Mouse (Mus musculus) macrophage (primary cell): ENCODE data around the gene 1810046K07Rik. TPM values are rescaled to one million over a fixed set of nuclear protein-coding genes. Genes with fewer than 3 reads are reported as not detected.

Experiments
- H3K27ac ChIP-seq: fragments of 350-480 bp; formaldehyde crosslinking; 2 replicates; pipeline ENCODE4 v1.9.0; 2021
- H3K36me3 ChIP-seq: fragments of 350-480 bp; formaldehyde crosslinking; 2 replicates; pipeline ENCODE4 v1.9.0; 2021; ENCODE audit errors: inconsistent target
- H3K4me3 ChIP-seq: fragments of 350-480 bp; formaldehyde crosslinking; 2 replicates; pipeline ENCODE4 v1.9.0; 2021; ENCODE audit errors: inconsistent target
- H3K79me2 ChIP-seq: fragments of 350-480 bp; formaldehyde crosslinking; 2 replicates; pipeline ENCODE4 v1.9.0; 2021; ENCODE audit errors: inconsistent target
- WGBS: methylation state at CpG from one replicate; pipeline ENCODE4 v1.1.7; 2026; ENCODE audit warnings: inconsistent platforms; ENCODE audit not compliant: missing documents; 5-methylcytosine and 5-hydroxymethylcytosine counted together
- polyA plus RNA-seq: library from polyadenylated mRNA; stranded (reverse); fragments of 250-400 nt; gene quantifications from 3 replicates; pipeline ENCODE4 v1.2.4, GENCODE M21; 2018; ENCODE audit warnings: inconsistent platforms
- total RNA-seq, 78 experiments: library from RNA; depleted of rRNA; stranded (reverse); fragments of 250-400 nt; gene quantifications; 1 replicate in 9 of 78; 2 replicates in 24 of 78; 3 replicates in 43 of 78; 4 replicates in 2 of 78; pipeline ENCODE4 v1.2.4; 2018; ENCODE audit warnings: inconsistent platforms in 56 of 78

Gene 1810046K07Rik
- not detected for total RNA-seq (2018; cell fraction: chromatin; rRNA removed)
- total RNA-seq (2018; cell fraction: cytosol; rRNA removed): not detected
- total RNA-seq (2018; cell fraction: nucleus; rRNA removed): not detected
- polyA plus RNA-seq: not detected in 3 replicates

GRCm38 (mm10) chr9:51328731-51329130 is at the start of gene 1810046K07Rik:
Gene 1810046K07Rik (minus strand): TSS chr9:51328917.
- no peaks in the 10 kb centered on the region for H3K36me3 ChIP-seq
- H3K79me2 ChIP-seq: no peaks in the 10 kb centered on the region
- no peak within 1 kb of the TSS for H3K4me3 ChIP-seq
- H3K27ac ChIP-seq: no peak within 1 kb of the TSS
- WGBS: 78% methylated on average over 3 of the region's 3 CpGs

DNA sequence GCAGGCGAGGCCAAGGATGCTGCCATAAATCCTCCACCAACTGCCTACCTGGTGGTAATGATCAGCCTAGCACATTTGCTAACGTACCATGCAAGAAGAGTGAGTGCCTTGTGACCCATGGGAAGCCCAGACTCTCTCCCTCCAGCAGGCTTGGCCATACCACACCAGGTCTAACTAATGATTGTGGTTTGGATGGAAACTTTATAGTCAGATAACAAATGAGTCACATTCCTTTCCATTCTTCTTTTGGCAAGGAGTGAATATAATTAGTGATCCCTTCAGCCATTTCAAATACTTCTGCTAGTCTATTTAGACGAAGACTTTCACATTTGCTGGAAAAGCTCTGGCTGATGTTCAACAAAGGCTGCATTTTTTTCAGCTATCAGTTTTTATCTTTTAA is 40.8 kb upstream of the 1810046K07Rik start:
- H3K27ac ChIP-seq: no peak overlapping the region
- H3K79me2 ChIP-seq: no peaks in the 10 kb centered on the region
- 93% methylated on average over 3 of the region's 3 CpGs for WGBS
- H3K4me3 ChIP-seq: no peak overlapping the region
- no peaks in the 10 kb centered on the region for H3K36me3 ChIP-seq

DNA sequence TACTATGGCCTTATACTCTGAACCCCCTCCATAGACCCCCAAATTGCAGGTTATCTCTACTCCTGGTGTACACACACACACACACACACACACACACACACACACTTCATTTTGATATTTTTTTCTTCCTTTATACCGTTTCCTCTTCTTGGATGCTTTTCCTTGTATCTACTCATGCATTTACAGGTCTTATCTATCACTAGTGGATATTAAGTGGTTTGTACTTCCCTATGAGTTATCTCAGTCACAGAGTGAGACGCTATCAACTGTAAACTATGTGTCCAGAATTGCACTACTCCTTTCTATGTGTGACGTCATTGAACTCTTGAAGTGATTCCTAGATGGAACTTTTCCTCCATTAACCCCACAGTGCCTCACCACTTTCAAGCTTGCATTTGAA is 38.4 kb upstream of the 1810046K07Rik start:
- Histone ChIP-seq H3K79me2 (no peaks in the 10 kb centered on the region), H3K27ac (no peak overlapping the region)
- WGBS: 84% methylated on average over 3 of the region's 3 CpGs

DNA sequence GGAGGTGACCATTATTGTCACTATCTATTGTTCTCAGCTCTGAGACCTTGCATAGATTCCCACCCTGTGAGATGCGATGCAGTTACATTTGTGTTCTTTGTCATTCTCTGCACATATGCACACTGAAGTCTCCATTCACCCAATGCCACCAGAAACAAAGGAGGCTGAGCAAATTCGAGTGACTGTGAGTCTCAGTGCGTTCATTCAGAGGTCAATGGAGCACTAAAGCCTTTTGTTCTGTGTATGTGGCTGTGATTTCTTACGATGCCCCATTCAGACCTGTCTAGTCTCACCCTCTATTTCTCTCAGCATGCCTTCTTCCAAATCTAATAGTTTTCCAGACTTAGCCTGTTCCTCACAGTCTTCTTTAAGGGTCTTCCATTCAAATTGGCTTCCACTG is 35.3 kb upstream of the 1810046K07Rik start:
- Histone ChIP-seq H3K27ac (no peak overlapping the region), H3K4me3 (no peak overlapping the region), H3K36me3 (no peaks in the 10 kb centered on the region), H3K79me2 (no peaks in the 10 kb centered on the region)
- WGBS: 88% methylated on average over 4 of the region's 4 CpGs

More for the DNA sequence above, 38.4 kb upstream of the 1810046K07Rik start:
- Histone ChIP-seq H3K36me3 (no peaks in the 10 kb centered on the region), H3K4me3 (no peak overlapping the region)

- WGBS: 70% methylated on average over 3 of the region's 3 CpGs
- no peak overlapping the region for H3K4me3 ChIP-seq
- H3K27ac ChIP-seq: no peak overlapping the region
- H3K79me2 ChIP-seq: no peaks in the 10 kb centered on the region
- H3K36me3 ChIP-seq: no peaks in the 10 kb centered on the region
These were observed 24.8 kb upstream of the 1810046K07Rik start for GRCm38 (mm10) chr9:51353511-51353910.

DNA sequence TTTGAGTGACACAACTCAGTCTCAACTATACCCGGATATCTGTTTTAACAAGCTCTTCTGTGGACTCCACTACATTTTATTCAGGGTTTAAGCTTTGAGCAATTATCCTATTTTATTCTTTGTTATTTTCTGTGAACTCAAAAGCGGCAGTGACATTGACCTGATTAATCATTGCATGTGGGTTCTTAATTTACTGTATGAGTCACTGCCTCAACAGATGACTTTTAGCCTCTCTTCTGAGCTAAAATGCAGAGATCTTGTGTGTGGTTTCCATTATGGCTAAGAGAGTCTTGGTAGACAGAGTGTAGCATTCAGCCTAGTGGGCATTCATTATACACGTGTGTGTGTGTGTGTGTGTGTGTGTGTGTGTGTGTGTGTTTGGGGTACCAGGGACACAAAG is 24.2 kb upstream of the 1810046K07Rik start:
- no peaks in the 10 kb centered on the region for H3K79me2 ChIP-seq
- no peak overlapping the region for H3K27ac ChIP-seq
- WGBS: 93% methylated on average over 2 of the region's 3 CpGs
- no peak overlapping the region for H3K4me3 ChIP-seq
- no peaks in the 10 kb centered on the region for H3K36me3 ChIP-seq

- Histone ChIP-seq H3K4me3 (no peak overlapping the region), H3K79me2 (no peaks in the 10 kb centered on the region), H3K36me3 (no peaks in the 10 kb centered on the region), H3K27ac (no peak overlapping the region)
- 78% methylated on average over 5 of the region's 5 CpGs for WGBS
These were observed 20.7 kb upstream of the 1810046K07Rik start for GRCm38 (mm10) chr9:51349422-51349821.

GRCm38 (mm10) chr9:51345768-51346167 is 17.1 kb upstream of the 1810046K07Rik start:
- H3K27ac ChIP-seq: no peak overlapping the region
- no peaks in the 10 kb centered on the region for H3K36me3 ChIP-seq
- WGBS: 92% methylated on average over 9 of the region's 9 CpGs
- no peak overlapping the region for H3K4me3 ChIP-seq
- no peaks in the 10 kb centered on the region for H3K79me2 ChIP-seq

- WGBS: 27% methylated on average over 8 of the region's 8 CpGs
- Histone ChIP-seq H3K36me3 (no peaks in the 10 kb centered on the region), H3K4me3 (no peak overlapping the region), H3K27ac (no peak overlapping the region), H3K79me2 (no peaks in the 10 kb centered on the region)
These were observed 6.7 kb upstream of the 1810046K07Rik start for GRCm38 (mm10) chr9:51335294-51336010.

GRCm38 (mm10) chr9:51331449-51332238 is 2.9 kb upstream of the 1810046K07Rik start:
- Histone ChIP-seq H3K4me3 (no peak overlapping the region), H3K36me3 (no peaks in the 10 kb centered on the region), H3K27ac (no peak overlapping the region), H3K79me2 (no peaks in the 10 kb centered on the region)
- 95% methylated on average over 13 of the region's 13 CpGs for WGBS

GRCm38 (mm10) chr9:51327555-51327903 is 1.2 kb downstream of the 1810046K07Rik start:
- Histone ChIP-seq H3K79me2 (no peaks in the 10 kb centered on the region), H3K36me3 (no peaks in the 10 kb centered on the region), H3K4me3 (no peak overlapping the region), H3K27ac (no peak overlapping the region)
- WGBS: 93% methylated on average over 5 of the region's 5 CpGs

- Histone ChIP-seq H3K79me2 (no peaks in the 10 kb centered on the region), H3K36me3 (no peaks in the 10 kb centered on the region), H3K27ac (no peak overlapping the region), H3K4me3 (no peak overlapping the region)
- 88% methylated on average over 11 of the region's 11 CpGs for WGBS
These were observed 1.8 kb downstream of the 1810046K07Rik start for GRCm38 (mm10) chr9:51326619-51327554.

DNA sequence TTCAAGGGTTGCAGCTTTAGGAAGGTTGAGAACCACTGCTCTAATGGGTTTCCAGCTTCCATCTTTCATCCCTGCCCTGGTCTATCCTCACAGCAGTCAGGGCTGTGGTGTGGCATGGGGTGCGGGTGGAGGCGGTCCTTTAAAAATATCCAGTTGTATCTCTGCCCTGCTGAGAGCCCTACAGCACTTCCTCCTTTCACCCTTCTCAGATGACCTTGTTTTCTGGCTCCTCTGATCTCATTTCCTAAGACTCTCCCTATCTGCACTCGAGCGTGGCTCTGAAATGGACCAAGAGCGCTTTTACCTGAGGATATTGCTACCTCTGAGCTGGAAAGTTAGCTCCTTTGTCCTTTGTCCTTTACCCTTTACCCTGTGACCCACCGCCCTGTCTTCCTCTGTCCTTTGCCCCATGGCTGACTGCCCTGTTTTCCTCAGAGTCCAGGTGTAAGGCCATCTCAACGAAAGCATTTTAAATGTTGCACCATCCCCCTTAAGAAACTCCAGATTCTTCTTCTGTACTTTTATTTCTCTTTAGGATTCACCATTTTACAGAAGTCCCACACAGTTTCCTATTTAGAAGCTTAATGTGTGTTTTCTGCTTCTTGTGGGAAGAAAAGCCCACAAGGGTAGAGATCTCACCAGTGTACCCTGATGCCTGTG is 4.2 kb downstream of the 1810046K07Rik start:
- no peak overlapping the region for H3K4me3 ChIP-seq
- H3K79me2 ChIP-seq: no peaks in the 10 kb centered on the region
- H3K36me3 ChIP-seq: no peaks in the 10 kb centered on the region
- H3K27ac ChIP-seq: no peak overlapping the region
- whole genome bisulfite sequencing: 56% methylated on average over 7 of the region's 7 CpGs

- Histone ChIP-seq H3K4me3 (no peak overlapping the region), H3K36me3 (no peaks in the 10 kb centered on the region), H3K79me2 (no peaks in the 10 kb centered on the region), H3K27ac (no peak overlapping the region)
- WGBS: 75% methylated on average over 1 of the region's 1 CpGs
These were observed 8.6 kb downstream of the 1810046K07Rik start for GRCm38 (mm10) chr9:51320096-51320495.
